Mouse (Mus musculus): Measurements from ENCODE around the gene Samd9l.
"Not testable (repeated sequence)": the region's sequence is repeated elsewhere in the genome, so short reads cannot be mapped to it uniquely, and the experiment has no call there.

Gene Samd9l

GRCm38 (mm10) chr6:3343603-3344247, 55.6 kb downstream of the Samd9l start:
- in situ Hi-C loops (cut with MboI): not testable (repeated sequence)

- in situ Hi-C loops (cut with MboI): no loop called here
These were observed 57.9 kb downstream of the Samd9l start for GRCm38 (mm10) chr6:3341479-3341878.

- in situ Hi-C loops (cut with MboI): not testable (repeated sequence)
These were observed 58.4 kb downstream of the Samd9l start for GRCm38 (mm10) chr6:3340928-3341327.

- in situ Hi-C loops (cut with MboI): not testable (repeated sequence)
These were observed 60.2 kb downstream of the Samd9l start for GRCm38 (mm10) chr6:3339131-3339530.
